ENCODE assay signal across 33 mouse cellular contexts in the genomic region with DNA sequence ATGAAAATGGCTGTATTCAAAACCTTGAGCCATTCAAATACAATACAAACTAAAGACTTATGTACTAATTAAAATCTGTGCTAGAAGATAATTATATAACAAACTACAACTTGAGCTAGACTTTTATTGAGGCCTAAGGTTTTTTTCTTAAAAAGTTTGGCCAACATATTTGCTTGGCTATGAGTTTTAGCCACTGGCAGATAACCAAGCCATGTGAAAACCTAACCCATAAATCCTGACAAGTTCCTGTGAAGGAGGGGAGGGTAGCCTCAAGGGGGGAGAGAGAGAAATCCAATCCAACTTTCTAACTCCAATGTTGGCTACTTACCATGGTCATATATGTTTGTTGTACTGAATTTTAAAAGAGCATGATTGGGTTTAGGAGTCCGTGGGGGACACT. TPM values are rescaled to one million over a fixed set of nuclear protein-coding genes. Genes with fewer than 3 reads are reported as not detected.
A peak's percentile ranks its signal among the peaks of the same experiment; 100 is the strongest.
DNase-seq lines count a peak whose midpoint lies in the region; ATAC-seq and TF ChIP-seq lines count a peak whose summit lies in the region.
"Had no signal": no experiment of that assay in that cellular context is flagged by ENCODE, and none has a peak within 500 bp of the region (broad histone marks: within the 10 kb centered on the region; RNA-seq: fewer than 3 reads in every experiment).

No protein-coding gene starts in this region.

- no peak for TF ChIP-seq POLR2A in heart, adult 2 months (IDR thresholded peaks at IDR 0.05; ENCODE audit: insufficient read depth, low read depth, low read length)

- 76% methylated on average over 1 of the region's 1 CpGs for WGBS in heart, adult 2 months
- WGBS in heart, embryonic 12.5 days = 80% methylated on average over 1 of the region's 1 CpGs
- WGBS in heart, embryonic 16.5 days = 78% methylated on average over 1 of the region's 1 CpGs
- 71% methylated on average over 1 of the region's 1 CpGs for WGBS in kidney, embryonic 16.5 days

- peaks cover 5% of the 10 kb centered on the region for H3K79me2 ChIP-seq in heart, adult 2 months (replicated peaks; ENCODE audit: control insufficient read depth, insufficient read depth, low read length)

- H3K36me3 ChIP-seq in heart, adult 2 months (ENCODE audit: control insufficient read depth, insufficient read depth, low read length) = peaks cover 31% of the 10 kb centered on the region
- H3K36me3 ChIP-seq in heart, embryonic 12.5 days = peaks cover 8% of the 10 kb centered on the region
- peaks cover 3% of the 10 kb centered on the region; the same call in 1 of the 2 replicates for H3K36me3 ChIP-seq in heart, embryonic 16.5 days (ENCODE audit: control insufficient read depth, insufficient read depth)
- no peaks in the 10 kb centered on the region for H3K36me3 ChIP-seq in kidney, embryonic 16.5 days (ENCODE audit: insufficient read depth, low read length)

- no peak for DNase-seq in heart, adult 2 months
- no peak for DNase-seq in heart, postnatal 36 days
- peak; percentile 54 for DNase-seq in kidney, adult 9 months
- peak; percentile 76 for DNase-seq in adipocyte (ENCODE audit: low spot score)
- DNase-seq in thymus, postnatal 14 days = no peak
- DNase-seq: adrenal gland, postnatal 10 days; adrenal gland, postnatal 36 days; cerebellum, adult 18-20 months; cerebellum, adult 9-10 months; cerebellum, postnatal 14 days; forebrain, postnatal 0 days; gastrocnemius, postnatal 36 days had no signal

- intact Hi-C loops in heart, adult 2 months (cut with DNase I) = no loop called here
- intact Hi-C loops in heart, postnatal 36 days (cut with DNase I) = loop anchor here (10.0 kb wide), 1 partner anchor 46 kb away; the partner anchor contains the start of genes Acvr1 and Upp2

- no peaks in the 10 kb centered on the region for H3K27me3 ChIP-seq in heart, adult 2 months (ENCODE audit: control insufficient read depth, insufficient read depth, low read length)
- H3K27me3 ChIP-seq in heart, embryonic 12.5 days (replicated peaks) = no peaks in the 10 kb centered on the region
- no peaks in the 10 kb centered on the region for H3K27me3 ChIP-seq in heart, embryonic 16.5 days (ENCODE audit: control insufficient read depth, insufficient read depth, low read length)
- H3K27me3 ChIP-seq in kidney, embryonic 16.5 days (ENCODE audit: insufficient read depth, low read length) = no peaks in the 10 kb centered on the region

- TF ChIP-seq EP300 in heart, adult 2 months (IDR thresholded peaks at IDR 0.05; ENCODE audit: insufficient read depth, low read depth, low read length) = no peak

- ATAC-seq in heart, embryonic 12.5 days (ENCODE audit: insufficient number of reproducible peaks, low FRiP score) = no peak
- no peak for ATAC-seq in heart, embryonic 16.5 days (replicated peaks; ENCODE audit: extremely low read depth, insufficient read depth, low FRiP score)
- ATAC-seq in kidney, embryonic 16.5 days (ENCODE audit: low FRiP score, low TSS enrichment) = no peak
- ATAC-seq: activated CD4-positive, CD25-positive, alpha-beta regulatory T cell, adult 4 months; CD4-positive, CD25-positive, alpha-beta regulatory T cell, adult 4 months; forebrain, embryonic 14.5 days; forebrain, postnatal 0 days; hindbrain, postnatal 0 days; inflammation-experienced regulatory T-cells, adult 6 months; intestine, embryonic 16.5 days had no signal

- H3K4me1 ChIP-seq in heart, adult 2 months (ENCODE audit: control insufficient read depth, insufficient read depth, low read length) = peaks cover 12% of the 10 kb centered on the region
- peaks cover 87% of the 10 kb centered on the region for H3K4me1 ChIP-seq in heart, embryonic 12.5 days (replicated peaks)
- H3K4me1 ChIP-seq in heart, embryonic 16.5 days (ENCODE audit: control insufficient read depth, insufficient read depth, low read length) = peaks cover 71% of the 10 kb centered on the region
- H3K4me1 ChIP-seq in kidney, embryonic 16.5 days (ENCODE audit: insufficient read depth, low read length) = peaks cover 50% of the 10 kb centered on the region

- no peak overlapping the region for H3K4me2 ChIP-seq in heart, embryonic 12.5 days
- H3K4me2 ChIP-seq in heart, embryonic 16.5 days (ENCODE audit: low read depth, low read length) = no peak overlapping the region
- no peak overlapping the region for H3K4me2 ChIP-seq in kidney, embryonic 16.5 days (replicated peaks; ENCODE audit: low read depth, low read length)
- H3K4me2 ChIP-seq: heart, embryonic 11.5 days; hindbrain, embryonic 14.5 days had no signal

- no peak overlapping the region for H3K4me3 ChIP-seq in heart, adult 2 months
- H3K4me3 ChIP-seq in heart, embryonic 12.5 days = no peak overlapping the region
- no peak overlapping the region for H3K4me3 ChIP-seq in heart, embryonic 16.5 days (ENCODE audit: low read length)
- no peak overlapping the region for H3K4me3 ChIP-seq in kidney, embryonic 16.5 days (ENCODE audit: low read length)

- H3K27ac ChIP-seq in heart, adult 2 months = peak overlapping the region; percentile 39; the same call in 1 of the 2 replicates
- H3K27ac ChIP-seq in heart, embryonic 12.5 days (ENCODE audit: poor library complexity, severe bottlenecking) = no peak overlapping the region; the same call in 1 of the 2 replicates
- peak overlapping the region; percentile 67 for H3K27ac ChIP-seq in heart, embryonic 16.5 days (ENCODE audit: low read length)
- no peak overlapping the region for H3K27ac ChIP-seq in kidney, embryonic 16.5 days (ENCODE audit: low read length)
- H3K27ac ChIP-seq: hindbrain, embryonic 14.5 days; hindbrain, postnatal 0 days had no signal

- H3K9me3 ChIP-seq in heart, embryonic 12.5 days (replicated peaks) = no peaks in the 10 kb centered on the region
- no peaks in the 10 kb centered on the region for H3K9me3 ChIP-seq in heart, embryonic 16.5 days (replicated peaks; ENCODE audit: control insufficient read depth, low read length)
- H3K9me3 ChIP-seq in kidney, embryonic 16.5 days (ENCODE audit: low read length) = no peaks in the 10 kb centered on the region

- H3K9ac ChIP-seq in heart, adult 2 months (ENCODE audit: low read depth, low read length) = no peak overlapping the region
- no peak overlapping the region for H3K9ac ChIP-seq in heart, embryonic 12.5 days
- H3K9ac ChIP-seq in heart, embryonic 16.5 days (ENCODE audit: low read length) = no peak overlapping the region
- H3K9ac ChIP-seq in kidney, embryonic 16.5 days (replicated peaks; ENCODE audit: low read length) = no peak overlapping the region
- H3K9ac ChIP-seq: forebrain, postnatal 0 days; hindbrain, embryonic 14.5 days had no signal

- TF ChIP-seq CTCF in heart, adult 2 months (IDR thresholded peaks at IDR 0.05) = no peak

RNA-seq across cellular contexts. Expression of gene Acvr1, which starts 48.4 kb away (rescaled TPM):
- total RNA-seq in heart, adult 2 months (2021) = 10 to 100 TPM; 14.6 to 15.7 TPM
- polyA plus RNA-seq in heart, adult 2 months (2012; rRNA removed) = 7.4 and 12.1 TPM in 2 replicates
- polyA plus RNA-seq in heart, embryonic 12.5 days (2016; fragmentation: Nextera tagmentation; extraction: Ambion mirVana) = 11.6 and 12.0 TPM in 2 replicates
- polyA plus RNA-seq in heart, embryonic 16.5 days (2015; fragmentation: Nextera tagmentation; extraction: Ambion mirVana) = 7.2 and 8.0 TPM in 2 replicates
- 10 to 100 TPM; 16.0 to 16.8 TPM for total RNA-seq in heart, postnatal 36 days (2021)
- 5.2 and 5.8 TPM in 2 replicates for polyA plus RNA-seq in kidney, embryonic 16.5 days (2015; fragmentation: Nextera tagmentation; extraction: Ambion mirVana)
- total RNA-seq: MEL had no signal

RNA-seq across cellular contexts. Expression of gene Upp2, which starts 48.6 kb away (rescaled TPM):
- 1 to 10 TPM; 2.2 to 3.3 TPM for total RNA-seq in heart, adult 2 months (2021)
- polyA plus RNA-seq in heart, adult 2 months (2012; rRNA removed) = 3.0 and 5.1 TPM in 2 replicates
- polyA plus RNA-seq in heart, embryonic 12.5 days (2016; fragmentation: Nextera tagmentation; extraction: Ambion mirVana) = 7.0 and 8.0 TPM in 2 replicates
- polyA plus RNA-seq in heart, embryonic 16.5 days (2015; fragmentation: Nextera tagmentation; extraction: Ambion mirVana) = 5.4 and 6.4 TPM in 2 replicates
- 1 to 10 TPM; 2.7 to 5.0 TPM for total RNA-seq in heart, postnatal 36 days (2021)
- 7.6 and 8.5 TPM in 2 replicates for polyA plus RNA-seq in kidney, embryonic 16.5 days (2015; fragmentation: Nextera tagmentation; extraction: Ambion mirVana)
- total RNA-seq: MEL had no signal
- polyA plus RNA-seq: CD4-positive, CD25-positive, alpha-beta regulatory T cell, adult 4 months had no signal

RNA-seq across cellular contexts. Expression of gene Gm17409, which starts 48.6 kb away (rescaled TPM):
- total RNA-seq in heart, adult 2 months (2021) = not detected
- not detected in 2 replicates for polyA plus RNA-seq in heart, adult 2 months (2012; rRNA removed)
- not detected in 2 replicates for polyA plus RNA-seq in heart, embryonic 12.5 days (2016; fragmentation: Nextera tagmentation; extraction: Ambion mirVana)
- polyA plus RNA-seq in heart, embryonic 16.5 days (2015; fragmentation: Nextera tagmentation; extraction: Ambion mirVana) = not detected in 2 replicates
- total RNA-seq in heart, postnatal 36 days (2021) = not detected
- polyA plus RNA-seq in kidney, embryonic 16.5 days (2015; fragmentation: Nextera tagmentation; extraction: Ambion mirVana) = not detected in 2 replicates
- total RNA-seq: adrenal gland, adult 18-20 months; adrenal gland, postnatal 10 days; adrenal gland, postnatal 36 days; forebrain, postnatal 0 days; gastrocnemius, adult 8-10 months; gastrocnemius, postnatal 36 days; granulocyte monocyte progenitor cell, adult 5-6 weeks; heart, postnatal 25 days; hindbrain, postnatal 0 days; MEL had no signal
- polyA plus RNA-seq: activated CD4-positive, CD25-positive, alpha-beta regulatory T cell, adult 4 months; CD4-positive, CD25-positive, alpha-beta regulatory T cell, adult 4 months; embryonic facial prominence, embryonic 11.5 days; embryonic facial prominence, embryonic 14.5 days; forebrain, embryonic 11.5 days; forebrain, embryonic 14.5 days; forebrain, postnatal 0 days; frontal cortex, adult 2 months; heart, embryonic 11.5 days; hindbrain, embryonic 11.5 days; hindbrain, embryonic 14.5 days; hindbrain, postnatal 0 days; inflammation-experienced regulatory T-cells, adult 6 months had no signal

Comparison
In these comparisons a context has a peak if more than half of its experiments do, and no peak if none do; other contexts are left out.
1. H3K27ac ChIP-seq: peak in heart, adult 2 months (single experiment) and heart, embryonic 16.5 days (single experiment); none in heart, embryonic 12.5 days (single experiment) and kidney, embryonic 16.5 days (single experiment).
2. DNase-seq: peak in kidney, adult 9 months (single experiment) and adipocyte (single experiment); none in heart, adult 2 months (0 of 2), heart, postnatal 36 days (0 of 2) and thymus, postnatal 14 days (single experiment).